Mouse (Mus musculus): ENCODE results near the gene Rps6.
A peak's percentile ranks its signal among the peaks of the same experiment; 100 is the strongest.

Rps6 gene

GRCm38 (mm10) chr4:86857113-86858069 lies at the start of gene Rps6:
Gene Rps6 (minus strand): TSS chr4:86857412.
- DNase-seq = peak; percentile 97

GRCm38 (mm10) chr4:86905869-86906268 lies 48.7 kb upstream of the Rps6 start:
- no peak for DNase-seq

- DNase-seq = no peak
These were observed 47.8 kb upstream of the Rps6 start for GRCm38 (mm10) chr4:86904969-86905368.

GRCm38 (mm10) chr4:86902351-86902750 lies 45.1 kb upstream of the Rps6 start:
- DNase-seq = no peak

- no peak for DNase-seq
These were observed 41.7 kb upstream of the Rps6 start for GRCm38 (mm10) chr4:86898791-86899474.

GRCm38 (mm10) chr4:86897411-86897810 lies 40.2 kb upstream of the Rps6 start:
- no peak for DNase-seq

GRCm38 (mm10) chr4:86887879-86888278 lies 30.7 kb upstream of the Rps6 start:
- DNase-seq = no peak

- no peak for DNase-seq
These were observed 29.1 kb upstream of the Rps6 start for GRCm38 (mm10) chr4:86886160-86886878.

- DNase-seq = no peak
These were observed 28.6 kb upstream of the Rps6 start for GRCm38 (mm10) chr4:86885790-86886159.

- no peak for DNase-seq
These were observed 27.7 kb upstream of the Rps6 start for GRCm38 (mm10) chr4:86884945-86885344.

- no peak for DNase-seq
These were observed 25.2 kb upstream of the Rps6 start for GRCm38 (mm10) chr4:86882413-86882812.

- no peak for DNase-seq
These were observed 24.0 kb upstream of the Rps6 start for GRCm38 (mm10) chr4:86881178-86881577.

- DNase-seq = no peak
These were observed 22.3 kb upstream of the Rps6 start for GRCm38 (mm10) chr4:86879477-86879876.

GRCm38 (mm10) chr4:86874146-86874847 lies 17.1 kb upstream of the Rps6 start, which contains the start of gene Acer2:
Gene Acer2 (plus strand): TSS chr4:86874396.
- DNase-seq = peak; percentile 85

GRCm38 (mm10) chr4:86873072-86873471 lies 15.9 kb upstream of the Rps6 start:
- no peak for DNase-seq

GRCm38 (mm10) chr4:86871988-86872387 lies 14.8 kb upstream of the Rps6 start:
- DNase-seq = no peak

- DNase-seq = no peak
These were observed 6.9 kb upstream of the Rps6 start for GRCm38 (mm10) chr4:86864087-86864486.

- DNase-seq = no peak
These were observed 843 bp upstream of the Rps6 start for GRCm38 (mm10) chr4:86858070-86858440.

GRCm38 (mm10) chr4:86856304-86857112 lies 704 bp downstream of the Rps6 start:
- no peak for DNase-seq

GRCm38 (mm10) chr4:86852813-86853590 lies 4.2 kb downstream of the Rps6 start:
- no peak for DNase-seq

GRCm38 (mm10) chr4:86852018-86852417 lies 5.2 kb downstream of the Rps6 start:
- no peak for DNase-seq
